Mouse (Mus musculus) gastrocnemius, postnatal 36 days (tissue): ENCODE measurements around the gene Bloc1s2. TPM values are rescaled to one million over a fixed set of nuclear protein-coding genes. Genes with fewer than 3 reads are reported as not detected.
"Not testable (repeated sequence)": the region's sequence is repeated elsewhere in the genome, so short reads cannot be mapped to it uniquely, and the experiment has no call there.

Experiments
- DNase-seq, 2 experiments: peaks; one replicate each; pipeline ENCODE4 v3.0.0; 2022
- intact Hi-C: fragments of 180-260 bp; cut with DNase I; formaldehyde crosslinking; loops from one replicate; pipeline ENCODE4 v1.15.1; 2025
- total RNA-seq, 2 experiments: library from RNA; stranded (reverse); gene quantifications; 2 replicates each; pipeline ENCODE4 v1.2.3; 2021

Bloc1s2 gene
- total RNA-seq, 2 experiments from 2014 or later: 11.5 to 12.3 TPM

DNA sequence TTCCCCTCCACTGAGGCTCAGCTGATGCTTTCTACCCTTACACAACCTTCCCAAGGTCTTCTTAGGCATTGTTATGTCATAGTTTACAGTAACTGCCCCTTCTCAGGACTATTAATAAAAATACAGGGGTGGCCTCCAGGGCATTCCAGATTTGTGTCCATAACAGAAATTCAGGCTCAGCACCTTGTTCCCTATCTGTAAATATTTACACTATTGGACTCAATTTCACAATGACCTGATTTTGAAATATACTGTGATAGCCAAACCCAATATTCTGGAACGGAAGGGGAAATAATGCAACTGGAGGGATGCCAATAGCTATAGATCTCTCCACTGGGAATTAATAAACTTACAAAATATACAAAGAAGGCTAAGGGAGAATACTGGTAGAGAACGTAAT is 17.7 kb downstream of the Bloc1s2 start:
- no peak for DNase-seq
- intact Hi-C loops: no loop called here

DNA sequence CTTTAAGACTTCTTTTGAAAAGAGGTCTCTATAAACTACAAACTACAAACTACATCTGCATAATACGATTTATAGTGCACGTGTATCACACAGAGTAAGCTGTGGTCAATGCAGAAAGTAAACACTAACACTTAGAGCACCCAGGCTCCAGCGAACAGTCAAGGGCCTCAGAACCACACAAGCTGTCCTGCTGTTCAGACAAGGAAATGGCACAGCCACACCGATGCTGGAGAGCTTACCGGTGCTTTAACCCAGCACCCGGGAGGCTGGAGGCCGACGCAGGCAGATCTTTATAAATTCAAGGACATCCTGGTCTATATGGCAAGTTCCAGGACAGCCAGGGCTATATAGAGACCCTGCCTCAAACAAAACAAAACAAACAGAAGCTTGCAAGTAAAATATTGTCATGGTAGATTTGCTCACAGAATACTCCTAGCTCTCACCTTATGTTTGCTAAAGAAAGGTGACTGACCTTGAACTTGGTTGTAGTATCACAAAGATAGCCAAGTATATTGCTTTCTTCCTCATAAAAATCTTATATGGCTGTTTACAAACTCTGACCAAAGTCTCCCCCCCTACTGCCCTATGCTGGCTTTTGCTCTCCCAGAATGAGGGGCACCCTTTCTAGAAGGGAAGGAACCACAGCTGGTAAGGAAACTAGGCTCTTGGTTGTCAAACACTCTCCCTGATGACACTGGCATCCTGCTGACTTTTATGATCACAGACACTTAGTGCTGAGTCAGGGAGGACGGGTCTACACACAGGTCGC is 18.3 kb downstream of the Bloc1s2 start:
- intact Hi-C loops: no loop called here
- no peak for DNase-seq

DNA sequence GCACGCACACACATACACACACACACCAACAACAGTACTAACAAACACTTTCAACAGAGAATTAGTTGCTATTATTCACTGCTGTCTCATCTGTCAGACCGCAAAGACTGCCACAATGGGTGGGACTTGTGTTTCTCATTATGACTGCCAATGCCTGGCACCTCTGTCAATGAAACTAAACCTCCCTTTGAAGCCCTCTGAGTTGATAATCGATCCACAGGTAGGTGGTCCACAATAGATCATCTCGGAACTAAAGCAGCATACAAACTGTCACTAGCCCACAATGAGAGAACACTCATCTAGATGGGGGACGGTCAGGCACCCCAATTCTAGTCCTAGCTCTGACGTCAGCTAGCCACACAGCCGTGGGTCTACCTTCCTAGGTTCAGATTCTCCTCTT is 25.1 kb downstream of the Bloc1s2 start:
- no peak for DNase-seq
- intact Hi-C loops: no loop called here

DNA sequence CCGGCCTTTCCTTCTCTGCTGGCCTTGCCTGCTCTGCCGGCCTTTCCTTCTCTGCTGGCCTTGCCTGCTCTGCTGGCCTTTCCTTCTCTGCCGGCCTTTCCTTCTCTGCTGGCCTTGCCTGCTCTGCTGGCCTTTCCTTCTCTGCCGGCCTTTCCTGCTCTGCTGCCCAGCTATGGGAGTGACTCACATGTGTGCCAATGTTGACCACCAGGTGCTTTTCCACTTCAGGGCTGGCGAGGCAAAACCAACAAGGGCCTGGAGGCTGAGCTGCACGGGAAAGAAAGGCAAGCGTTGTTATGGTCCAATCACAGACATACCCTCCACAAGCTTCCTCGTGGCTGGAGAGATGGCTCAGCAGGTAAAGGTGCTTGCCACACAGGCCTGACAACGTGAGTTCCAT is 25.6 kb downstream of the Bloc1s2 start:
- not testable (repeated sequence) for DNase-seq

DNA sequence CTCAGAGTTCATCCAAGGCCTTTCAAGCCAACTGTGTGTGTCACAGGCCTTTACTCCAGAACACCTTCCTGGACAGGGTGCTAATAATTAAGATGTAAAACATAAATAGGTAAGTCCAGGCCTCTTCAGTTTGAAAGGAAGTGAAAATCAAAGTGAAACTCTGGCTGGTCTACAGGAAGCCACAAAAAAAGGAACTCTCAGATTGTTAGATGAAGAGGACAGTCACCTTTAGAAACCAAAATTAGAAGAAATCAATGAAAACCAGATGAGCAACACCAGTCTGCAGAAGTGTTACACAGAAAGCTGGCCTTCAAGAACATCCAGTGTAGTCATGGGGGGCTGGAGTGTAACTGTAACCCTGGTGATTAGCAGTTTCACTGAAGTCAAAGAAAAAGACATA is 28.5 kb downstream of the Bloc1s2 start:
- DNase-seq: no peak
- intact Hi-C loops: no loop called here

More for the DNA sequence above, 25.6 kb downstream of the Bloc1s2 start:
- intact Hi-C loops: not testable (repeated sequence)

DNA sequence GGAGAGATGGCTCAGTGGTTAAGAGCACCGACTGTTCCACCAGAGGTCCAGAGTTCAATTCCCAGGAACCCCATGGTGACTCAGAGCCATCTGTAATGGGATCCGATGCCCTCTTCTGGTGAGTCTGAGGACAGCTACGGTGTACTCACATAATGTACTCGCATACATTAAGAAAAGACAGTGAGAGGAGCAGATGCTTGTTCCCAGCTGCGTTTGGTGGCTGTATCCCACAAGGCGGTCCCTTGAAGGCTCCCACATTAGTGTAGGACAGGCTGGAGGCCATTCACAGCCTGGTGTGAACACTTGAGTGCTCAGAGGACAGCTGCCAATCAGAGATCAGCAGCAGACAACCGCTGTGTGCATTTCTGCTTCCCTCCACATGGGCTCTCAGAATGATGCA is 34.5 kb downstream of the Bloc1s2 start:
- DNase-seq: no peak
- intact Hi-C loops: no loop called here

DNA sequence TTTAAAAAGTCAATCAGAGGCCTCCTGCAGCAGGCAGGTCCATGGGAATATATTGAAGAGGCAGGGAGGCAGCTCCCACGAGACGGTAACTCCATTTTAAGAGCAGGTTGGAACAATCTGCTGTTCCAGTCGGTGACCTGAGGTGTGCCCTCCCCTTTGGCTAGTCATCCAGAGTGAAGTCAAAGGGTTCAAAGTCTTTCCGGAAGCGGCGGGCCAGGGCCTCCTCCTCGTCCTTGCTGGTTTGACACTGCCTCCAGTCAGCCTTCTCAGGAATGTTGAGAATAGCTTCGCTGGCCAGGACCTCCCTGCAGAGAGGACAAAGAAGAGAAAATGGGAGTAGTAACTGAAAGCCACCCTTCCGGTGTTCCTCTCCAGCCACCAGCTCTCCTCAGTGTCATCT is 35.9 kb downstream of the Bloc1s2 start:
- intact Hi-C loops: no loop called here

DNA sequence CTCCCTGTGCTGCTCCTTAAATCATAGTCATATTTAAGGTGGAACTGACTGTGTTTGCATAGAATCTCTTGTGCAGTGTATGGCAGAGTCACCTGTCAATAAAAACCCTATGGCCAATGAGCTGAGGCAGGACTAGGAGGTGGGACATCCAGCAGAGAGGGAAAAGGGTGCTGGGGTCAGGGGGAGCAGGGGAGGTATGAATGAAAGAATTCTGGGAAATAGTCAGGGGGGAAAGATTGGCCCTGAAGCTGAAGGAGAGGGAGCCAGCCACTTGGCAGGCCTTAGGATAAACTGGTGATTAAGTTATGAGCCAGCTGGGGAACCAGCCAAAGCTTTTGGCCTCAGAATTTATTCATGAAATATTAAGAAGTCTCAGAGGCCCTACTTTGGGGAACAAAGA is 37.2 kb downstream of the Bloc1s2 start:
- intact Hi-C loops: no loop called here

More for the DNA sequence above, 35.9 kb downstream of the Bloc1s2 start:
- no peak for DNase-seq

DNA sequence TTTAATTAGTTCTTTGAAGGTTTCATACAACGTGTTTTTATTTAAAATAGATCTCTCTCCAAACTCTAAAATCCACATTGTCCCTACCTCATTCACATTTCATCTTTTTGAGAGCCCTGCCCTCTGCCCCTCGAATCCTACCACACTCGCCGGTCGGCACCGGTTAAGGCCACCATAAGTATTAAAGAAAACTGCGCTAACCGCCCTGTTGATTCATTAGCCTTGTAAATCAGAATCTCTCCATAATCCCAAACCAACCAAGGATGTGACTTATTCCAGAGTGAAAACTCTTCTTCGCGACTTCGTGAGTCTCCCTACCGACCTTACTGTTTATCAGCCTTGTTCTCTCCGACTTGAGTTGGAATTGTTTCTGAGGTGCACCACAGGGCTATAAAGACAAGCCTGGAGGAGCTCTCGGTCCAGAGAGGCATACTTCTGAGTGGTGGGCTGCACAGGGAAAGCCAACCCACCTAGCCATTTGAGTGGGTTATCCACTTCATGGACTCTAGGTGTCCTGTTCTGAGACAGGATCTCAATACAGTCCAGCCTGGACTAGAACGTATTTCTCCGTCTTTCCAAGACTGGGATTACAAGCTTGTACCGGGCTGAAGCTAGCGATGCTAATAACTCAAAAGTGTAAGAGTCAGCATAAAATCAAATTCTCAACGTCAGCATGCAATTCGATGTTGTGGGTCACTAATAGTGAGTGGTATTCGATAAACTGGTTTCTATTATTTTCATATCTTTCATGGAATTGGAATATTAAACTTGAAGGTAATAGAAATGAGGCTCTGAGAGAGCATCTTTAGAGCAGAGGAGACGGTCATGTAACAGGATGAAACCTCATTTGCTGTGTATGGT is 38.4 kb downstream of the Bloc1s2 start:
- DNase-seq: no peak
- intact Hi-C loops: no loop called here

More for the DNA sequence above, 37.2 kb downstream of the Bloc1s2 start:
- no peak for DNase-seq

DNA sequence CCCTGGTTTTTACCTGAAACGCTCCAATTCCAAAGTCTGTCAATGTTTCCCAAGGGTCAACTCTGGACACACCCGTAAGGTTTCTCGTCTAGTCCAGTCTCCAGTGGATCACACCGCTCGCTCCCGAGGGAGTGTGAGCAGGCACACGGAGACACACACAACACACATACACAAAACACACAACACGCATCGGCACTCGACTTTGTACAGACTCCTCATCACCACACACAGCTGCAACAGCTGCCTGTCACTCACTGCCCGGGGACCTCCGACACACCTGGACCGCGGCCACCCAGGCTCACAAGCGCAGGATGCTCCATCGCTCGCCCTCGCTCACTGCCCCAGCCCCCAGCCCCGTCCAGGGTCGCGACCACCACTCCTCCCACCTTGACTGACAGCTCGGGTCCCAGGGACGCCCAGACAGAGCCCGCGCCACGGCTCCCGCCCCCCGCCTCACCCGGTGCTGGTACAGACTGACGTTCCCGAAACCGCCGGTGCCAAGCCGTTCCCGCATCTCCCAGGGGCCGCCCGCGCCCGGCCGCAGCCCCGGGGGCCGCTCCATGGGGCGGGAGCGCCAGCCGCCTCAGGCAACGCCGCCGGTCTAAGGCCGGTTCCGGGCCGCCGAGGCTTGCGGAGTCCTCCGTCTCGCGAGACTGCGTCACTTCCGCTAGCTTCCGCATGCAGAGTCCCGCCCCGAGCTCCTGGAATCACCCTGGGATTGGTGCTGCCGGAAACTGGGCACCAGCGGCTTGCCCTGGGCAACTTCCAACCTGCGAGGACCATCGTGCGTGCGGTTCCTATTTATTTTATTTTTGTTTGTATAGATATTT is 39.2 kb downstream of the Bloc1s2 start, which contains the start of gene Chuk:
TSS of gene Chuk (minus strand) at position 650 of the 830 bp plus-strand sequence.
- intact Hi-C loops: no loop called here
- peak; percentile 96 for DNase-seq

DNA sequence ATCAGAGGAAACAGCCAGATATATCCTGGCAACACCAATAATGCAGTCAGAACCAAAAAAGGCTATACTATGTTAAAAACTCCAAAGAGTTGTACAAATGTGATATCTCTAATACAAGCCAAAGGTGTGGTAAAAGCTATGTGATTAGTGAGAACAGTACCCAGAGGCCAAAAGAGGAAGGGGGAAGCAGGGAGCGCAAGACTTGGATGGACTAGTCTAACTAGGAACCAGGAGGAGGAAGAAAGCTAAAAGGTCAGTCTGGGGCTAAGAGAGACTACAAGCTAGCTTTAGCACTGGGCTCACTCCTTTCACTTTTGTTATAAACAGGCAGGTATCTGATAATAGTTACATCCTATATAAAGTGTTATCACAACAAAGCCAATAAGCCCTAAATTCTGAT is 41.9 kb downstream of the Bloc1s2 start:
- intact Hi-C loops: no loop called here
- no peak for DNase-seq

DNA sequence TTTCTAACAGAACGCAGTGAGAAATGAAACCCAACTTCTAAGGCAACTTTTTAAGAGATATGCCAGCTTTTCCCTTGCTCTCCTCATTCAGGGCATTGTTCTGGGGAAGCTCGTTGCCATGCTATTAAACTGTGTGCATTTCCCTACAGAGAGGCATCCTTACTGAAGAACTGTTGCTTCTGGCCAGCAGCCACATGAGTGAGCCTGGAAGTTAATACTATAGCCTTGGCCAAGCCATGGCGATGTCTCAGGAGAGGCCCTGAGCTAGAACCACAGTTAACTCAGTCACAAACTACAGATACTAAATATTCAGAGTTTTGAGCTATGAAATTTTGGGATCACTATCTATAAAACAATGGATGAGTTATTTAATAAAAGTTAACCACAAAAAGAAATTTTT is 43.2 kb downstream of the Bloc1s2 start:
- intact Hi-C loops: no loop called here
- DNase-seq: no peak

DNA sequence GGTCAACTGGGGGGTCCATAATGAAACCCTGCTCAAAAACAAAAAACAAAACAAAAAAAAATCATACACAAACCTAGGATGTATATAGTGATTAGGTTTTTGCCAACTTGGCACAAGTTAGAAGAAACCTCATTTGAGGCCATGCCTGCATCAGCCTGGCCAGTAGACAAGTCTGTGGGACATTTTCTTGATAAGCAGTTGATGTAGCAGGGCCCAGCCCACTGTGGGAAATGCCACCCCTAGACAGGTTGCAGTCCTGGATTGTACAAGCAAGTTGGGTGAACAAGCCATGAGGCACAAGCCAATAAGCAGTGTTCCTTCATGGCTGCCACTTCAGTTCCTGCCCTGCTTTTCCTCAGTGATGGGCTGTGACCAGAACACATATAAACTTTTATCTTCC is 45.4 kb downstream of the Bloc1s2 start:
- intact Hi-C loops: no loop called here
- DNase-seq: no peak

Other genes starting within 250 kb of the Bloc1s2 start
- 1 to 10 TPM; 8.3 to 9.7 TPM for gene Dnmbp, start 206.3 kb downstream of the Bloc1s2 start, total RNA-seq
- gene Cpn1, start 159.9 kb downstream of the Bloc1s2 start, total RNA-seq: not detected
- gene Cyp2c23, start 117.2 kb downstream of the Bloc1s2 start, total RNA-seq: under 1 TPM in 1 of 2 experiments, not detected in 1; 0.23 TPM
- 1 to 10 TPM; 3.1 to 4.0 TPM for gene Erlin1, start 76.7 kb downstream of the Bloc1s2 start, total RNA-seq
- gene Chuk, start 39.0 kb downstream of the Bloc1s2 start, total RNA-seq: 10 to 100 TPM; 13.7 to 17.8 TPM
- 1 to 10 TPM; 5.6 to 5.9 TPM for gene Cwf19l1, start 10.6 kb downstream of the Bloc1s2 start, total RNA-seq
- not detected for gene Pkd2l1, start 46.0 kb upstream of the Bloc1s2 start, total RNA-seq
- gene Scd3, start 56.8 kb upstream of the Bloc1s2 start, total RNA-seq: not detected
- 10 to 100 TPM in 1 of 2 experiments, 1 to 10 TPM in 1; 6.4 to 12.3 TPM for gene Scd2, start 147.2 kb upstream of the Bloc1s2 start, total RNA-seq
- gene Scd4, start 186.6 kb upstream of the Bloc1s2 start, total RNA-seq: under 1 TPM; 0.10 to 0.20 TPM